Mouse (Mus musculus) forebrain, embryonic 16.5 days (tissue): ENCODE results near the gene Epc2. TPM values are rescaled to one million over a fixed set of nuclear protein-coding genes. Genes with fewer than 3 reads are reported as not detected.

Source experiments
- ATAC-seq: fragments of 200-750 bp; cut with Nextera tagmentation; 2 replicates; pipeline ENCODE4 v1.8.0; 2017; ENCODE audit warnings: mild to moderate bottlenecking, moderate library complexity
- H3K27ac ChIP-seq: fragments of 300-500 bp; sonication (generic); 2 replicates; pipeline ENCODE4 v1.5.1; 2014; ENCODE audit warnings: low read length, control low read depth
- H3K27me3 ChIP-seq: fragments of 300-500 bp; sonication (generic); replicated peaks from 2 replicates; pipeline ENCODE4 v1.6.1; 2014; ENCODE audit warnings: low read length; ENCODE audit not compliant: control insufficient read depth, insufficient read depth
- H3K36me3 ChIP-seq: fragments of 300-500 bp; sonication (generic); 2 replicates; pipeline ENCODE4 v1.6.1; 2014; ENCODE audit not compliant: control insufficient read depth, insufficient read depth
- H3K4me1 ChIP-seq: fragments of 300-500 bp; sonication (generic); replicated peaks from 2 replicates; pipeline ENCODE4 v1.6.1; 2014; ENCODE audit warnings: low read length; ENCODE audit not compliant: control insufficient read depth, insufficient read depth
- H3K4me2 ChIP-seq: fragments of 300-500 bp; sonication (generic); 2 replicates; pipeline ENCODE4 v1.6.1; 2014; ENCODE audit warnings: mild to moderate bottlenecking, low read length, control low read depth
- H3K4me3 ChIP-seq: fragments of 300-500 bp; sonication (generic); replicated peaks from 2 replicates; pipeline ENCODE4 v1.5.1; 2014; ENCODE audit warnings: mild to moderate bottlenecking, low read length, control low read depth
- H3K9ac ChIP-seq: fragments of 300-500 bp; sonication (generic); replicated peaks from 2 replicates; pipeline ENCODE4 v1.6.1; 2014; ENCODE audit warnings: low read depth, low read length, control low read depth
- H3K9me3 ChIP-seq: fragments of 300-500 bp; sonication (generic); 2 replicates; pipeline ENCODE4 v1.6.1; 2016; ENCODE audit warnings: low read length; ENCODE audit not compliant: control insufficient read depth
- WGBS: fragments of 180-500 bp; shearing (Covaris S2); extraction: QIAGEN DNeasy Blood & Tissue Kit; methylation state at CpG from one replicate; pipeline ENCODE4 v1.1.7; 2014; 5-methylcytosine and 5-hydroxymethylcytosine counted together
- polyA plus RNA-seq: library from polyadenylated mRNA; unstranded; fragments of >200 nt; fragmentation: Nextera tagmentation; extraction: Ambion mirVana; gene quantifications from 2 replicates; pipeline ENCODE4 v1.2.1, GENCODE M21; 2015

Epc2 gene
- polyA plus RNA-seq, 1 experiment from 2014 or later = 13.7 TPM

GRCm38 (mm10) chr2:49547813-49548212 lies 96.5 kb downstream of the Epc2 start:
- no peak for ATAC-seq
- 85% methylated on average over 5 of the region's 5 CpGs for WGBS
- no peak overlapping the region for H3K4me3 ChIP-seq

DNA sequence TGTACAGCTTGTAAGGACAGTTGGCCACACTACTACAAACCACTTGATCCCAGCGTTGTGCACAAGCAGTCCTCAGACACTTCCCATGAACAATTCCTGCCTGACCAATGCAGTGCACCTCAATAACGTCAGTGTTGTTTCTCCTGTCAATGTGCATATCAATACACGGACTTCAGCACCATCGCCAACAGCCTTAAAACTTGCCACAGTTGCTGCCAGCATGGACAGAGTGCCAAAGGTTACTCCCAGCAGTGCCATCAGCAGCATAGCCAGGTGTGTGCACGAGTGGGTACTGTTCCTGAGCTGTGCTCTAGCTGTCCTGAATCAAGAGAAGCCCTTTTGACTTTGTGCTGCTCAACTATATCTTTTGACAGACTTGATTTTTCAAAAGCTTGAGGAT lies 97.2 kb downstream of the Epc2 start:
- no peak overlapping the region for H3K27ac ChIP-seq
- H3K27me3 ChIP-seq = no peaks in the 10 kb centered on the region
- H3K4me3 ChIP-seq = no peak overlapping the region
- H3K4me1 ChIP-seq = no peaks in the 10 kb centered on the region
- WGBS = 84% methylated on average over 5 of the region's 5 CpGs
- no peak for ATAC-seq
- H3K9me3 ChIP-seq = no peaks in the 10 kb centered on the region
- H3K36me3 ChIP-seq = peaks cover 10% of the 10 kb centered on the region
- no peak overlapping the region for H3K4me2 ChIP-seq
- H3K9ac ChIP-seq = no peak overlapping the region

More at GRCm38 (mm10) chr2:49547813-49548212, 96.5 kb downstream of the Epc2 start:
- Histone ChIP-seq H3K4me2 (no peak overlapping the region), H3K36me3 (peaks cover 10% of the 10 kb centered on the region), H3K27me3 (no peaks in the 10 kb centered on the region), H3K9me3 (no peaks in the 10 kb centered on the region), H3K4me1 (no peaks in the 10 kb centered on the region), H3K9ac (no peak overlapping the region), H3K27ac (no peak overlapping the region)

DNA sequence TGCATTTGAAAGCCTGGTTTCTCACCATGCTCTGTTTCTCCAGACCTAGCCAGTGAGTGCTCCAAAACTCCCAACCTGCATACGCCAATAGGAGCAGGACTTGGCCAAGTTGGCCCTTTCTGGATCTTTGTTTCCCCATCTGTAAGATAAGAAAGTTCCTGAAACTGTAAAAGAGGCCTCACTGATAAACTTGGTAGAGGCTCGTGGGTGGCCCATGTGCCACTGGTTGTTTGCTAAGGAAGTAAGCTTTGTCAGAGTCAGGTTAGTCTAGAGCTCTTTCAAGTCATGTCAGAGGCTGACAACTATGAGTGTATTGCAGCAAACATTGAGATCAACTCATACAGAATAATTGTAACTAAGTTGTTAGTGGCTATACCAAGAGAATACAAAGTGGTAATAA lies 101.8 kb downstream of the Epc2 start:
- Histone ChIP-seq H3K36me3 (peaks cover 3% of the 10 kb centered on the region), H3K4me2 (no peak overlapping the region), H3K27me3 (no peaks in the 10 kb centered on the region), H3K27ac (no peak overlapping the region), H3K4me1 (no peaks in the 10 kb centered on the region), H3K9ac (no peak overlapping the region), H3K4me3 (no peak overlapping the region), H3K9me3 (no peaks in the 10 kb centered on the region)
- 88% methylated on average over 2 of the region's 2 CpGs for whole genome bisulfite sequencing
- no peak for ATAC-seq

DNA sequence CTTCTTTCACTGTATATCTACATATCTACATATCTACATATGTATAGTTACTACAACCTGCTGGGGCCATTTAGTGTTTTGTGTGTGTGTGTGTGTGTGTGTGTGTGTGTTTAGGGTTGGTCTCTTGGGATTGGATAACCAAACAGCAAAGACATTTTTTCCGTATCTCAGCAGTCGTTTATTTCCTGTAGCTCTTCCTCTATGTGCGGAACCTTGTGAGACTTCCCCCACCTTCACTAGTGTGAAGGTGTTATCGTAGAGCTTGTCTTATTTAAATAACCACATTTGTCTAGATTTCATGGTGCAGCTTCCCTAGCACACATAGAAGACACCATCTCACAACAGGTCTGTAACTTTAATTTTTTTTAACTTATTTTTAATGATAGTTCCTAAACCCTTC lies 106.1 kb downstream of the Epc2 start:
- Histone ChIP-seq H3K4me3 (no peak overlapping the region), H3K9me3 (no peaks in the 10 kb centered on the region), H3K4me1 (no peaks in the 10 kb centered on the region), H3K9ac (no peak overlapping the region), H3K4me2 (no peak overlapping the region), H3K36me3 (no peaks in the 10 kb centered on the region), H3K27me3 (no peaks in the 10 kb centered on the region), H3K27ac (no peak overlapping the region)
- 98% methylated on average over 4 of the region's 4 CpGs for WGBS
- ATAC-seq = no peak

DNA sequence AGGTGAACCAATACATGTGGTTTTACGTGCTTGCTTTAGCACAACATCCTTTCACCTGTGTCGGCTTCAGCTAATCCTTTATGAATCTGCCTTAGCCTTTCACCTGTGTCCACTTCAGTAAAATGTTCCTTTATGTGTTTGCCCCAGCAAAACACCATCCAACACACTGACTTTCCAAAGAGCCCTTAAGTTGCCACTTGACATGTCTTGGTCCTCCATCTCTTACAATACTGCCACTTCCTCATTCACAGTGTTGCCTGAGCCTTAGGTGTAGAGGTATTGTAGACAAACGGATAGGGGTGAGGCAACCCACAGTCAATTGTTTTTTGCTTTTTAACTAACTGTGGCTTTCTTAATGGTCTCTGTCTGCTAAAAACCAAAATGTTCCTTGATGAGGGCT lies 107.1 kb downstream of the Epc2 start:
- Histone ChIP-seq H3K4me3 (no peak overlapping the region), H3K36me3 (no peaks in the 10 kb centered on the region), H3K4me1 (no peaks in the 10 kb centered on the region), H3K9ac (no peak overlapping the region), H3K27me3 (no peaks in the 10 kb centered on the region), H3K27ac (no peak overlapping the region), H3K4me2 (no peak overlapping the region), H3K9me3 (no peaks in the 10 kb centered on the region)
- WGBS = 94% methylated on average over 3 of the region's 3 CpGs
- no peak for ATAC-seq

DNA sequence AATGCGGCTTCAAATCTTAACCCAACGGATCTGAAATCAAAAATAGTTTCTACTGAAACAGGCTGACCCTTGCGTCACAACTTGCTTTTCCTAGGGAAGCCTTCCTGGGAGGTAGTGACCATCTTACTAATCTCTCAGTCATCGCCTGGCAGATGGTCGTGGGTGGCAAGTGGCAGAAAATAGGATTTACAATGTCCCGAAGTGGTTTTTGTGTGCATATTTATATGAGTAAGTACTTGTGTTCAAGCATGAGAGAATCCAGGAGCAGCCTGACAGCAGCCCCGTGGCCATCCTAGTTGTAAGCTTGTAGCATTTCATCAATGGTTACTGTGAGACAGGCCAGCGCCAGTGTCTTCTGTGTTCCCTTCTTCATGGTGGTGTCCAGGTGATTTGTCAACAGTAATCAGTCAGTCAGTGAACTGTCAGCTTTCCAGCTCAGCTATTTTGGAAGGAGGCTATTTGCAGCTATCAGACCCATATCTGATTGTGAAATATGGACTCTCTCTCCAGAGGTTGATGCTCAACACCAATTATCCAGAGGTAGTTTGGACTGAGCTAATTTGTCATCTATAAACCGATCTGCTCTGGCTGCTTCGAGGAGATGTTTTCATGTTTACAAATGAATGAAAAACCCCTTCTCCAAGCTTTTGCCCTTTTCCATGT lies 111.5 kb downstream of the Epc2 start:
- Histone ChIP-seq H3K27me3 (no peaks in the 10 kb centered on the region), H3K4me2 (no peak overlapping the region), H3K36me3 (no peaks in the 10 kb centered on the region), H3K27ac (no peak overlapping the region), H3K4me1 (no peaks in the 10 kb centered on the region), H3K4me3 (no peak overlapping the region), H3K9me3 (no peaks in the 10 kb centered on the region), H3K9ac (no peak overlapping the region)
- ATAC-seq = no peak
- 91% methylated on average over 10 of the region's 10 CpGs for WGBS

GRCm38 (mm10) chr2:49569862-49570777 lies 118.8 kb downstream of the Epc2 start:
- 22% methylated on average over 16 of the region's 16 CpGs for WGBS
- peak overlapping the region; percentile 65 for H3K27ac ChIP-seq
- no peaks in the 10 kb centered on the region for H3K27me3 ChIP-seq
- H3K4me3 ChIP-seq = no peak overlapping the region
- no peaks in the 10 kb centered on the region for H3K36me3 ChIP-seq
- H3K4me1 ChIP-seq = peaks cover 34% of the 10 kb centered on the region
- peak overlapping the region; percentile 9 for H3K4me2 ChIP-seq
- H3K9ac ChIP-seq = no peak overlapping the region
- ATAC-seq = peak; percentile 71
- H3K9me3 ChIP-seq = no peaks in the 10 kb centered on the region

DNA sequence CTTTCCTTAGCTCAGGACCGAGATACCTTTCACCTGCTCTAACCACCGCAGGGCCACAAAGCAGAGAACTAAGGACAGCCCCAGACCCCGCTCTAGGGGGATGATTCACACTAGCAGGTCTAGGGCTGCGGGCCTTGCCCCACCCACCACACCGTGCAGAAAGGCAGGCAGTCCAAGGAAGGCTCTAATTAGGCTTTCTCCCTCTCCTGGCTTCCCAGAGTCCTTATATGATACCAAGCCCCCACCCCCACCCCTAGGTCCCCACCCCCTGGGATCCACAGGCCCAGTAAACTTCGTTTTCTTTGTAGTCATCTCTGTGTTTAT lies 119.5 kb downstream of the Epc2 start:
- Histone ChIP-seq H3K4me3 (no peak overlapping the region), H3K9ac (no peak overlapping the region), H3K27me3 (no peaks in the 10 kb centered on the region), H3K9me3 (no peaks in the 10 kb centered on the region), H3K36me3 (no peaks in the 10 kb centered on the region), H3K4me2 (no peak overlapping the region), H3K4me1 (peaks cover 34% of the 10 kb centered on the region), H3K27ac (no peak overlapping the region; the same call in 1 of the 2 replicates)
- ATAC-seq = peak; percentile 19
- WGBS = 36% methylated on average over 6 of the region's 6 CpGs

DNA sequence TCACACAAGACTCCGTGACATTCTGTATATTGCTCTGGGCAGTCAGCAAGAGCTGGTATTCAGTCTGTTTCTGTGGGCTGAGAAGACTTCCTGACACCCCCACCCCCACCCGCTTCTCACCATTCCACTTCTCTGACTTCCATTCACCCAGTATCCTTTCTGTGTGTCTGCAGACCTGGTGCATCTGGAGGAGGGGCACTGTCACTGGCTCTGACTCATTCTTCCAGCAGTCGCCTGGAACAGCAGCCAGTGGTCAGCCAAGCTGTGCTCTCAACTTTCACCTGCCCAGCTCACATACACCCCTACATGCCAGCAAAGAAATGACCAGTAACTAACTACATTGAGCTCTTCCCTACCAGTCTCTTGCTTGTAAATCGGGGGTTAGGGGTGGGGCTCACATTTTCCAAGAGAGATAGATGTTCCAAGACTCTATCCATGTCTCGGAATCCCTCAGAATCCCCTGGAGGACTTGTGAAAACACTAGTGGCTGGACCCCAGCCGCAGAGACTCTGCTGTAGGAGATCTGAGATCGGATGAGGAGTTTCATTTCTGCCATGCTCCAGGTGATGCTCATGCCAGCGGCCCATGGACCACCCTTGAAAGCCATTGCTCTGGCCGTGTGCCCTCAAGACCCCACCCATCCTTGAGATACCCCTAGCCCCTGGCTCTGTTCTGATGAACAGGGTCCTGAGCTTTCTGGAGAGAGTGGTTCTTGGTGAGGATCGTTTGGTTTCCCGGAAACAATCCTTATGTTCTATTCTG lies 120.1 kb downstream of the Epc2 start:
- H3K4me1 ChIP-seq = peaks cover 34% of the 10 kb centered on the region
- H3K27ac ChIP-seq = peak overlapping the region; percentile 85
- no peak for ATAC-seq
- peak overlapping the region; percentile 47 for H3K4me2 ChIP-seq
- H3K9ac ChIP-seq = no peak overlapping the region; the same call in 1 of the 2 replicates
- H3K36me3 ChIP-seq = no peaks in the 10 kb centered on the region
- 65% methylated on average over 11 of the region's 11 CpGs for WGBS
- H3K9me3 ChIP-seq = no peaks in the 10 kb centered on the region
- no peak overlapping the region for H3K4me3 ChIP-seq
- H3K27me3 ChIP-seq = no peaks in the 10 kb centered on the region
